Mouse (Mus musculus) liver, embryonic 12.5 days (tissue): Measurements from ENCODE around the gene Xlr3c. TPM values are rescaled to one million over a fixed set of nuclear protein-coding genes. Genes with fewer than 3 reads are reported as not detected.

Source experiments
- polyA plus RNA-seq: library from polyadenylated mRNA; unstranded; fragments of >200 nt; fragmentation: Nextera tagmentation; extraction: Ambion mirVana; gene quantifications from 2 replicates; pipeline ENCODE4 v1.2.1, GENCODE M21; 2016

The Xlr3c gene
- polyA plus RNA-seq, 1 experiment from 2014 or later = not detected

Other genes starting within 250 kb of the Xlr3c start
- gene Pnma5, start 228.3 kb downstream of the Xlr3c start, polyA plus RNA-seq = not detected in 2 replicates
- gene Pnma3, start 200.6 kb downstream of the Xlr3c start, polyA plus RNA-seq = not detected in 2 replicates
- gene Xlr4a, start 182.9 kb downstream of the Xlr3c start, polyA plus RNA-seq = 1.1 and 1.3 TPM in 2 replicates
- gene Xlr3a, start 168.3 kb downstream of the Xlr3c start, polyA plus RNA-seq = 1.6 and 2.4 TPM in 2 replicates
- gene Gm14685, start 148.3 kb downstream of the Xlr3c start, polyA plus RNA-seq = 0.07 TPM in 1 of 2 replicates, not detected in the other
- not detected in 2 replicates for gene Xlr5b, start 116.6 kb downstream of the Xlr3c start, polyA plus RNA-seq
- gene DXBay18, start 115.9 kb downstream of the Xlr3c start, polyA plus RNA-seq = 0.12 TPM in 1 of 2 replicates, not detected in the other
- gene Spin2d, start 88.4 kb downstream of the Xlr3c start, polyA plus RNA-seq = not detected in 2 replicates
- 2.9 and 3.4 TPM in 2 replicates for gene Xlr3b, start 73.2 kb downstream of the Xlr3c start, polyA plus RNA-seq
- gene Xlr4b, start 51.1 kb downstream of the Xlr3c start, polyA plus RNA-seq = 2.1 and 2.5 TPM in 2 replicates
- 4.4 and 4.7 TPM in 2 replicates for gene F8a, start 37.1 kb downstream of the Xlr3c start, polyA plus RNA-seq
- gene Xlr4c, start 22.3 kb downstream of the Xlr3c start, polyA plus RNA-seq = 0.50 and 0.51 TPM in 2 replicates
- gene Xlr5a, start 27.6 kb upstream of the Xlr3c start, polyA plus RNA-seq = not detected in 2 replicates
- not detected in 2 replicates for gene Xlr5c, start 27.6 kb upstream of the Xlr3c start, polyA plus RNA-seq
- gene Gm45015, start 71.5 kb upstream of the Xlr3c start, polyA plus RNA-seq = not detected in 2 replicates
- gene Zfp275, start 77.2 kb upstream of the Xlr3c start, polyA plus RNA-seq = 4.0 and 4.4 TPM in 2 replicates
- not detected in 2 replicates for gene Gm18336, start 133.3 kb upstream of the Xlr3c start, polyA plus RNA-seq
- not detected in 2 replicates for gene Zfp92, start 145.7 kb upstream of the Xlr3c start, polyA plus RNA-seq
- not detected in 2 replicates for gene Trex2, start 170.0 kb upstream of the Xlr3c start, polyA plus RNA-seq
- gene Haus7, start 193.7 kb upstream of the Xlr3c start, polyA plus RNA-seq = 48.4 and 51.3 TPM in 2 replicates
- gene Bgn, start 218.2 kb upstream of the Xlr3c start, polyA plus RNA-seq = 13.0 and 14.8 TPM in 2 replicates
- not detected in 2 replicates for gene Atp2b3, start 237.7 kb upstream of the Xlr3c start, polyA plus RNA-seq